Mouse (Mus musculus) liver, embryonic 14.5 days (tissue): ENCODE measurements around the gene Tbl1x. TPM values are rescaled to one million over a fixed set of nuclear protein-coding genes. Genes with fewer than 3 reads are reported as not detected.
A peak's percentile ranks its signal among the peaks of the same experiment; 100 is the strongest.

ENCODE experiments used
- ATAC-seq: fragments of 200-750 bp; cut with Nextera tagmentation; 2 replicates; pipeline ENCODE4 v1.8.0; 2017; ENCODE audit warnings: moderate number of reproducible peaks, mild to moderate bottlenecking, moderate library complexity; ENCODE audit not compliant: insufficient read depth
- DNase-seq, 3 experiments: peaks; one replicate each; pipeline ENCODE4 v3.0.0-alpha.2; 2012 to 2013; ENCODE audit warnings: low read depth in 3 of 3, low spot score in 3 of 3
- H3K27ac ChIP-seq: fragments of 300-500 bp; sonication (generic); 2 replicates; pipeline ENCODE4 v1.5.1; 2014; ENCODE audit warnings: moderate library complexity, mild to moderate bottlenecking, control low read depth, inconsistent platforms
- H3K27me3 ChIP-seq: fragments of 300-500 bp; sonication (generic); 2 replicates; pipeline ENCODE4 v1.6.1; 2014; ENCODE audit warnings: mild to moderate bottlenecking, low read length, moderate library complexity; ENCODE audit not compliant: control insufficient read depth, insufficient read depth
- H3K36me3 ChIP-seq: fragments of 300-500 bp; sonication (generic); replicated peaks from 2 replicates; pipeline ENCODE4 v1.6.1; 2014; ENCODE audit warnings: low read depth; ENCODE audit not compliant: control insufficient read depth, insufficient read depth
- H3K4me1 ChIP-seq, 2 experiments: fragments of 200-500 bp in 1 of 2; fragments of 300-500 bp in 1 of 2; sonication (generic) in 1 of 2; replicated peaks; 2 replicates each; pipeline ENCODE4 v1.6.1; 2012 to 2014; ENCODE audit warnings: antibody characterized with exemption in 1 of 2, inconsistent platforms in 1 of 2, low read length in 1 of 2; ENCODE audit not compliant: control insufficient read depth in 2 of 2, insufficient read depth in 2 of 2
- H3K4me2 ChIP-seq: fragments of 300-500 bp; sonication (generic); 2 replicates; pipeline ENCODE4 v1.6.1; 2014; ENCODE audit warnings: low read depth, mild to moderate bottlenecking, control low read depth, moderate library complexity
- H3K4me3 ChIP-seq, 2 experiments: fragments of 200-500 bp in 1 of 2; fragments of 300-500 bp in 1 of 2; sonication (generic) in 1 of 2; 2 replicates each; pipeline ENCODE4 v1.5.1; 2012 to 2014; ENCODE audit warnings: low read depth in 2 of 2, low read length in 2 of 2, mild to moderate bottlenecking in 2 of 2, control low read depth in 1 of 2, inconsistent platforms in 1 of 2, moderate library complexity in 1 of 2; ENCODE audit not compliant: insufficient read depth in 1 of 2
- H3K9ac ChIP-seq: fragments of 300-500 bp; sonication (generic); replicated peaks from 2 replicates; pipeline ENCODE4 v1.6.1; 2014; ENCODE audit warnings: mild to moderate bottlenecking, control low read depth, moderate library complexity
- H3K9me3 ChIP-seq: fragments of 300-500 bp; sonication (generic); 2 replicates; pipeline ENCODE4 v1.6.1; 2016; ENCODE audit warnings: low read length, mixed read lengths; ENCODE audit not compliant: control insufficient read depth
- CTCF ChIP-seq: IDR thresholded peaks from 2 replicates; pipeline ENCODE4 v1.5.1; 2016; ENCODE audit warnings: antibody characterized with exemption, low read depth, control low read depth
- EP300 ChIP-seq: IDR thresholded peaks from 2 replicates; pipeline ENCODE4 v1.6.1; 2016; ENCODE audit warnings: antibody characterized with exemption, low read depth
- WGBS: fragments of 180-500 bp; shearing (Covaris S2); extraction: QIAGEN DNeasy Blood & Tissue Kit; methylation state at CpG from one replicate; pipeline ENCODE4 v1.1.7; 2014; ENCODE audit not compliant: insufficient replicate concordance; 5-methylcytosine and 5-hydroxymethylcytosine counted together
- polyA plus RNA-seq, 2 experiments: library from polyadenylated mRNA; depleted of rRNA in 1 of 2; stranded (reverse) in 1 of 2; unstranded in 1 of 2; fragments of >200 nt; fragmentation: Nextera tagmentation in 1 of 2; extraction: Ambion mirVana in 1 of 2; gene quantifications; 2 replicates each; pipeline versions ENCODE4 v1.2.1 to v1.2.3; 2012 to 2014

The Tbl1x gene
- polyA plus RNA-seq, 2 experiments: 7.6 to 14.2 TPM

- DNase-seq: peak in 1 of 3 experiments; percentile 10
- TF ChIP-seq CTCF (no peak), EP300 (no peak)
- H3K4me2 ChIP-seq: no peak overlapping the region
- no peak for ATAC-seq
- peaks cover 5 to 6% of the 10 kb centered on the region in 2 experiments for H3K4me1 ChIP-seq
- H3K27ac ChIP-seq: no peak overlapping the region
- H3K27me3 ChIP-seq: no peaks in the 10 kb centered on the region
- no peaks in the 10 kb centered on the region for H3K9me3 ChIP-seq
- no peak overlapping the region for H3K4me3 ChIP-seq
- H3K36me3 ChIP-seq: no peaks in the 10 kb centered on the region
- no peak overlapping the region for H3K9ac ChIP-seq
- 27% methylated on average over 1 of the region's 1 CpGs for WGBS
Measured at GRCm38 (mm10) chrX:77578172-77578571, 67.4 kb downstream of the Tbl1x start.

- H3K27me3 ChIP-seq: no peaks in the 10 kb centered on the region
- peaks cover 5 to 6% of the 10 kb centered on the region in 2 experiments for H3K4me1 ChIP-seq
- no peak overlapping the region for H3K9ac ChIP-seq
- 10% methylated on average over 4 of the region's 4 CpGs for WGBS
- H3K4me2 ChIP-seq: no peak overlapping the region
- H3K4me3 ChIP-seq: no peak overlapping the region
- TF ChIP-seq EP300 (0 out of 2 replicates have a peak, but pooled peaks have one; percentile 20), CTCF (no peak)
- no peaks in the 10 kb centered on the region for H3K9me3 ChIP-seq
- H3K36me3 ChIP-seq: no peaks in the 10 kb centered on the region
- H3K27ac ChIP-seq: no peak overlapping the region
- ATAC-seq (no peak), DNase-seq (no peak)
Measured at GRCm38 (mm10) chrX:77579964-77580363, 69.2 kb downstream of the Tbl1x start.

GRCm38 (mm10) chrX:77585974-77586373, 75.2 kb downstream of the Tbl1x start:
- Histone ChIP-seq H3K4me2 (no peak overlapping the region), H3K27ac (no peak overlapping the region), H3K9ac (no peak overlapping the region), H3K36me3 (no peaks in the 10 kb centered on the region), H3K9me3 (no peaks in the 10 kb centered on the region), H3K27me3 (no peaks in the 10 kb centered on the region), H3K4me3 (no peak overlapping the region), H3K4me1 (peaks cover 0 to 3% of the 10 kb centered on the region in 2 experiments; a peak in 2 of 4 replicates)
- TF ChIP-seq CTCF (no peak), EP300 (no peak)
- 61% methylated on average over 2 of the region's 2 CpGs for WGBS
- ATAC-seq: no peak
- no peak for DNase-seq

GRCm38 (mm10) chrX:77594670-77595224, 83.9 kb downstream of the Tbl1x start:
- WGBS: 27% methylated on average over 7 of the region's 7 CpGs
- Histone ChIP-seq H3K4me1 (peaks cover 0 to 5% of the 10 kb centered on the region in 2 experiments; a peak in 2 of 4 replicates), H3K27me3 (no peaks in the 10 kb centered on the region), H3K27ac (no peak overlapping the region), H3K9ac (no peak overlapping the region), H3K9me3 (no peaks in the 10 kb centered on the region), H3K4me3 (no peak overlapping the region), H3K4me2 (no peak overlapping the region), H3K36me3 (no peaks in the 10 kb centered on the region)
- TF ChIP-seq EP300 (0 out of 2 replicates have a peak, but pooled peaks have one; percentile 23), CTCF (no peak)
- ATAC-seq (peak; percentile 26; the same call in 1 of the 2 replicates), DNase-seq (no peak)

- DNase-seq (no peak), ATAC-seq (no peak)
- Histone ChIP-seq H3K27ac (no peak overlapping the region), H3K36me3 (no peaks in the 10 kb centered on the region), H3K4me2 (no peak overlapping the region), H3K9ac (no peak overlapping the region), H3K4me1 (peaks cover 0 to 5% of the 10 kb centered on the region in 2 experiments; a peak in 1 of 4 replicates), H3K4me3 (no peak overlapping the region), H3K27me3 (no peaks in the 10 kb centered on the region), H3K9me3 (no peaks in the 10 kb centered on the region)
- TF ChIP-seq EP300 (no peak), CTCF (no peak)
Measured at GRCm38 (mm10) chrX:77597674-77598073, 86.9 kb downstream of the Tbl1x start.
